Mouse (Mus musculus) bone marrow, adult 2 months (tissue): ENCODE results near the gene Ugt1a6b. TPM values are rescaled to one million over a fixed set of nuclear protein-coding genes. Genes with fewer than 3 reads are reported as not detected.

Experiments
- H3K27ac ChIP-seq: fragments of 200-500 bp; 2 replicates; pipeline ENCODE4 v1.5.1; 2012; ENCODE audit warnings: low read depth, mild to moderate bottlenecking, control low read depth, inconsistent platforms, low read length; ENCODE audit not compliant: control insufficient read depth, poor library complexity, insufficient read depth
- H3K4me1 ChIP-seq: fragments of 200-500 bp; 2 replicates; pipeline ENCODE4 v1.6.1; 2011; ENCODE audit warnings: low read length; ENCODE audit not compliant: control insufficient read depth, insufficient read depth
- H3K4me3 ChIP-seq: fragments of 200-500 bp; replicated peaks from 2 replicates; pipeline ENCODE3; 2011; ENCODE audit warnings: mild to moderate bottlenecking, low read depth, low read length, control low read depth; ENCODE audit not compliant: control insufficient read depth
- CTCF ChIP-seq: fragments of 200-500 bp; IDR thresholded peaks from 2 replicates; pipeline ENCODE4 v1.5.1; 2011; ENCODE audit warnings: low read length, control low read depth; ENCODE audit not compliant: control insufficient read depth, insufficient read depth
- POLR2A ChIP-seq: fragments of 200-500 bp; IDR thresholded peaks from 2 replicates; pipeline ENCODE4 v1.6.1; 2011; ENCODE audit warnings: low read depth, mild to moderate bottlenecking, control low read depth, low read length, borderline replicate concordance; ENCODE audit not compliant: control insufficient read depth
- WGBS: fragments of 180-500 bp; shearing (Covaris S2); methylation state at CpG from one replicate; pipeline ENCODE4 v1.1.7; 2018; 5-methylcytosine and 5-hydroxymethylcytosine counted together
- polyA plus RNA-seq: library from polyadenylated mRNA; stranded (reverse); fragments of >200 nt; gene quantifications from 2 replicates; pipeline ENCODE4 v1.2.4, GENCODE M21; 2011; ENCODE audit warnings: low replicate concordance; ENCODE audit not compliant: missing spikeins, insufficient read depth, insufficient read length

The Ugt1a6b gene
- polyA plus RNA-seq, 1 experiment: 6.5 TPM

- Histone ChIP-seq H3K4me3 (no peak overlapping the region), H3K27ac (no peak overlapping the region; the same call in 1 of the 2 replicates), H3K4me1 (peaks cover 21% of the 10 kb centered on the region)
- 40% methylated on average over 4 of the region's 4 CpGs for WGBS
- no peak for TF ChIP-seq CTCF
- TF ChIP-seq POLR2A: no peak
These were observed 159.2 kb downstream of the Ugt1a6b start for GRCm38 (mm10) chr1:88262255-88262654.

DNA sequence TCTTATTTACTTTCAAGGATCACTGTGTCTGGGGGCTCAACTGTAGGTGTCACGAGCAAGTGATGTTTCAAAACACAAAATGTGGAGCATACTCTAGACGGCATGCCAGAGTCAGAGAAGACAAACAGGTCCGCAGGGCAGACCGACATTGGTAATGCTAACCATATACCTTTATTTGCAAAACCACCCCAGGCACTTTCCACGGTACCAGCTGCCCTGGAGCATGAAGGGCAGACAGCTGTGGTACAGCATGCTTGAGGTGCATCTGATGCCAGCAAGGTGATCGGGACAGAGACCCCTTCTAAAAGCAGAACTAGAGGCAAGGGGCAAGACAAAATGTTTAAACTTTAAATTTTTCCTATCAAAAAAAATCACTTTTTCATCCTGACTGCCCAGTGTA is 159.9 kb downstream of the Ugt1a6b start:
- TF ChIP-seq POLR2A (no peak), CTCF (no peak)
- Histone ChIP-seq H3K27ac (no peak overlapping the region), H3K4me3 (no peak overlapping the region), H3K4me1 (peaks cover 21% of the 10 kb centered on the region)
- 67% methylated on average over 6 of the region's 6 CpGs for WGBS

DNA sequence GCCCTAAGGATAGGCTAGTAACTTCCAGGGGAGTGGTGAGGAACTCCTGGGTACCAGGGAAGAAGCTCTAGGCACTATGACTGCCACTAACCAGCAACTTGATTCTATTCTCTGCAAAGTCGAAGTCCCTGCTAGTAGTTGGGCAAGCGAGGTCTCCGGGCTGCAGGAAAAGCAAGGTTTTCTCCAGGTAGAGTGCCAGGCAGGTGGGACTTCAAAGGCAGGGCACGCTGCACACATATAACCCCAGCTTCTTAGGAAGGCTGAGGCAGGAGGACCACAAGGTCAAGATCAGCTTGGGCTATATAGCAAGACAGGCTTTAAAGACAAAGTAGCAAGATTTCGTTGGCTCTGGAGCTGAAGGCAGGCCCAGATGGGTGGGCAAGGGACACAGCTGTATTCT is 160.7 kb downstream of the Ugt1a6b start:
- H3K4me1 ChIP-seq: peaks cover 21% of the 10 kb centered on the region
- no peak for TF ChIP-seq POLR2A
- no peak for TF ChIP-seq CTCF
- no peak overlapping the region for H3K4me3 ChIP-seq
- H3K27ac ChIP-seq: no peak overlapping the region
- WGBS: 86% methylated on average over 5 of the region's 5 CpGs

DNA sequence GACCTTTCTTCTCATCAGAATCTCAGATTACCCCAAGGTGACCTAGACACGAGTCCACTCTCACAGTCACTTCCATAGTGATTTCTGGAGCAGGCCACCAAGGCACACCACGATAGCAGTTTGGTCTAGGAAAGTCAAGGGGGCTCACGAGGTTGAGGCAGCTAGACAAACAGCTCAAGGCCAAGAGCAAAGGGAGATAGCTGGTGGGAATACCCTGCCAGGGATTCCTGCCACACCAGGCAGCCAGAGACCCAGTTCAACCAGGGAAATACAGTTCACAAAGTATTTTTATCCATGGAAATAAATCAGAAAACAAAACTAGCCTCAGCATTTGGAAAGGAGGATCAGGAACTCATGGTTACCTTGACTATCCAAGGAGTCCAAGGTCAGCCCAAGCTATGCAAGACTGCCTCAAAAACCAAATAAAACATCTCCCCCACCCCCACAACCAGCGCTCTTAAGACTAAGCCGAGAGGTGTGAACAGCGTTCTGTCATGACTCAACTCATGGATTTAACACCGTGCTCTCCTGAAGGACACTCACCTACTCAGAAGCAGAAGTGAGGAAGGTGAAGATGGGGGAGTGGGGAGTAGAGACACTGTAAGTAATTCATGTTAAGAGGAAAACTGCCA is 161.3 kb downstream of the Ugt1a6b start:
- Histone ChIP-seq H3K4me1 (peaks cover 18% of the 10 kb centered on the region), H3K27ac (no peak overlapping the region), H3K4me3 (no peak overlapping the region)
- 86% methylated on average over 7 of the region's 7 CpGs for WGBS
- no peak for TF ChIP-seq POLR2A
- TF ChIP-seq CTCF: no peak

DNA sequence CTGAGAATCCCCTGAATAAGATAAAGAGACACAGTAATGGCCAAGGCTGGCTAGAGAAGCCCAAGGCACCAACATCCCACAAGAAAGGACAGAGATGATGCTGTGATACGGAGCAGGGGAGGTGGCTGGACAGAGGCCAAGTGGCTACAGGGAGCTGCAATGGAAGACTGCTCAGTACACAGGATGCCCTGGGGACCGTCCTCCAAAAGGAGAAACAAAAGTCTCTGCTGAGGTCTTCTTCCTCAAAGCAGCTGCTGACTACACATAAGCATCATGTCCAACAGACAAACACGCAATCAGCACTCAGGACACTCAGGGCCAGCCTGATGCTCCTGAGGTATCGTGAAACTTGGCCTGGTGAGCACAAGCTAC is 161.8 kb downstream of the Ugt1a6b start:
- peaks cover 14% of the 10 kb centered on the region for H3K4me1 ChIP-seq
- no peak overlapping the region for H3K4me3 ChIP-seq
- no peak overlapping the region for H3K27ac ChIP-seq
- 73% methylated on average over 4 of the region's 4 CpGs for WGBS
- TF ChIP-seq CTCF (no peak), POLR2A (no peak)

DNA sequence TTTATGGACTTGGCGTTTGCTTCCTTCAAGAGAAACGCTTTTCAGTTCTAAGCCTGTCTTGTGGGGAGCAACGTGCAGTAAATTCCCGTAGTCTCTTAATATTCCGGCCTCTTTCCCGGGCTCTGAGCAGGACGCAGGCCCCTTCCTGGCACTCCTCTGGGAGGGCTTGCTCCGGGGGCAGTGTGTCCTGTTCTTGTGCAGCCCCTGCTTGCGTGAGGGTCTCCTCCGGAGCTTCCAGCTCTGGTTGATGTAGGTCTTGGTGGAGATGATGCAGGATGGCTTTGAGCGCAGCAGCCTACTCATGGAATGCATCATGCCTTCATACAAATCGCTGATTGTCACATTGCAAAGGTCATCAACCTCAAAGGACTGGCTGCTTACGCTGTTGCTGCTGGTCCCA is 163.1 kb downstream of the Ugt1a6b start:
- WGBS: 87% methylated on average over 13 of the region's 13 CpGs
- TF ChIP-seq CTCF: no peak
- no peak for TF ChIP-seq POLR2A
- peaks cover 9% of the 10 kb centered on the region for H3K4me1 ChIP-seq
- H3K4me3 ChIP-seq: no peak overlapping the region
- no peak overlapping the region for H3K27ac ChIP-seq

DNA sequence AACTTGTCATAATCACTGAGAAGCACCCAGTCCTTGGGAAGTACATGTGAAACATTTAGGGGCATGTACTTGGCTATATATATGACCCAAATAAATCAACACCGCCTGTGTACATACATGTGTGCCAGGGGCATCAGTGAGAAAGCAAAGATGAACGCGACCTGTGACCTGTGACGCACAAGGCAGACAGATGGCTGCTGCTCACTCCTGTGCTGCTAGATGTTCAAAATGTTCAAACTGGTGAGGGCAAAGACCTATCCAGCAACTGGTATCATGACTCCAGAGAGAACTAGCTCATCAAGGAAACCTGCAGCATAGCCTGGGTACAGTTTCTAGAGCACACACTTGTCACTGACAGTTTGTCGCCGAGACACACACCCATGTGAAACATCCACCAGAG is 164.4 kb downstream of the Ugt1a6b start:
- Histone ChIP-seq H3K27ac (no peak overlapping the region), H3K4me1 (peaks cover 5% of the 10 kb centered on the region), H3K4me3 (no peak overlapping the region)
- no peak for TF ChIP-seq POLR2A
- TF ChIP-seq CTCF: no peak
- 89% methylated on average over 6 of the region's 6 CpGs for WGBS

DNA sequence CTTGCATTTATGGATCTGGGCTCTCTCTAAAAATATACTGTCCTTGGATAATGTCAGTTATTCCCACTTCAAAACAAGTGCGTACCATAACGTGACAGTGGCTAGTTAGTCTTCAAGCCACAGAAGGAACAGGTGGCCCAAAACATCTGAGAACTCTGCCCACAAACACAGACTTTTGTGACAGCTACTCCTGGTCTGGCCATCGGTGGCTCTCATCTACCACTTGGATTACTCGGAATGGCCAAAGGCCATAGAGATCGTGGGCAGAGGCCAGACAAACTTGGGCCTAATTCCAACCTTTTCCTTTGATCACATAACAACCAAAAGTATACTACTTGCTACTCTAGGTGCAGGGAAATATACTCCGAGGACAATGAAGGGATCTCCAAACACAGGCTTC is 165.0 kb downstream of the Ugt1a6b start:
- Histone ChIP-seq H3K4me3 (no peak overlapping the region), H3K4me1 (peaks cover 5% of the 10 kb centered on the region), H3K27ac (no peak overlapping the region)
- no peak for TF ChIP-seq POLR2A
- TF ChIP-seq CTCF: no peak
- 81% methylated on average over 6 of the region's 6 CpGs for WGBS

Other genes starting within 250 kb of the Ugt1a6b start
- gene Dgkd, start 250.0 kb upstream of the Ugt1a6b start, polyA plus RNA-seq: 33.5 and 56.0 TPM in 2 replicates
- 4.0 and 4.6 TPM in 2 replicates for gene Usp40, start 94.7 kb upstream of the Ugt1a6b start, polyA plus RNA-seq
- gene Ugt1a10, start 47.9 kb upstream of the Ugt1a6b start, polyA plus RNA-seq: not detected in 2 replicates
- gene Ugt1a9, start 32.5 kb upstream of the Ugt1a6b start, polyA plus RNA-seq: not detected in 2 replicates
- gene Ugt1a8, start 15.4 kb upstream of the Ugt1a6b start, polyA plus RNA-seq: not detected in 2 replicates
- 3.8 TPM in 1 of 2 replicates, not detected in the other for gene Ugt1a7c, start 8.2 kb upstream of the Ugt1a6b start, polyA plus RNA-seq
- 1.0 TPM in 1 of 2 replicates, not detected in the other for gene Ugt1a6a, start 31.6 kb downstream of the Ugt1a6b start, polyA plus RNA-seq
- 4.0 TPM in 1 of 2 replicates, not detected in the other for gene Ugt1a5, start 62.8 kb downstream of the Ugt1a6b start, polyA plus RNA-seq
- 5.8 and 6.3 TPM in 2 replicates for gene Ugt1a2, start 97.3 kb downstream of the Ugt1a6b start, polyA plus RNA-seq
- 10.2 and 12.8 TPM in 2 replicates for gene Dnajb3, start 102.5 kb downstream of the Ugt1a6b start, polyA plus RNA-seq
- 1.8 TPM in 1 of 2 replicates, not detected in the other for gene Ugt1a1, start 108.7 kb downstream of the Ugt1a6b start, polyA plus RNA-seq
- 3.9 and 4.5 TPM in 2 replicates for gene Mroh2a, start 123.7 kb downstream of the Ugt1a6b start, polyA plus RNA-seq
- 66.8 and 135 TPM in 2 replicates for gene Hjurp, start 174.4 kb downstream of the Ugt1a6b start, polyA plus RNA-seq
- gene Trpm8, start 174.4 kb downstream of the Ugt1a6b start, polyA plus RNA-seq: not detected in 2 replicates